Comparison of ENCODE assay signal across 9 mouse cellular contexts in genomic region chr14:122464763-122465741, GRCm38 (mm10). TPM values are rescaled to one million over a fixed set of nuclear protein-coding genes. Genes with fewer than 3 reads are reported as not detected.
DNase-seq lines count a peak whose midpoint lies in the region; ATAC-seq and TF ChIP-seq lines count a peak whose summit lies in the region.
"Had no signal": no experiment of that assay in that cellular context is flagged by ENCODE, and none has a peak within 500 bp of the region (broad histone marks: within the 10 kb centered on the region; RNA-seq: fewer than 3 reads in every experiment).

TSS of gene Zic5 (minus strand) at chr14:122465677.

- peaks cover 26% of the 10 kb centered on the region for H3K27me3 ChIP-seq in thymus, adult 2 months (ENCODE audit: control insufficient read depth, insufficient read depth, low read length)
- H3K27me3 ChIP-seq in forebrain, embryonic 15.5 days, result peaks cover 48% of the 10 kb centered on the region
- H3K27me3 ChIP-seq in liver, embryonic 11.5 days (replicated peaks; ENCODE audit: control insufficient read depth, insufficient read depth, low read length), result peaks cover 93% of the 10 kb centered on the region

- H3K4me3 ChIP-seq in gastrocnemius, adult 2 months, result peak within 1 kb of the TSS; percentile 74
- H3K4me3 ChIP-seq in thymus, adult 2 months (ENCODE audit: control insufficient read depth, insufficient read depth, low read length), result 0 out of 2 replicates have a peak within 1 kb of the TSS, but pooled peaks have one; percentile 25
- H3K4me3 ChIP-seq in forebrain, embryonic 15.5 days, result peak within 1 kb of the TSS; percentile 51
- H3K4me3 ChIP-seq in liver, embryonic 11.5 days (ENCODE audit: low read depth, low read length), result peak within 1 kb of the TSS; percentile 57

- H3K4me1 ChIP-seq in thymus, adult 2 months (replicated peaks; ENCODE audit: control insufficient read depth, insufficient read depth, low read length), result peaks cover 22% of the 10 kb centered on the region; the same call in 1 of the 2 replicates
- H3K4me1 ChIP-seq in forebrain, embryonic 15.5 days, result peaks cover 28% of the 10 kb centered on the region
- H3K4me1 ChIP-seq in liver, embryonic 11.5 days (replicated peaks; ENCODE audit: control insufficient read depth, insufficient read depth, low read length), result peaks cover 7% of the 10 kb centered on the region; the same call in 1 of the 2 replicates

- no peaks in the 10 kb centered on the region for H3K9me3 ChIP-seq in forebrain, embryonic 15.5 days
- no peaks in the 10 kb centered on the region for H3K9me3 ChIP-seq in liver, embryonic 11.5 days (ENCODE audit: control insufficient read depth, low read length)

- peak within 1 kb of the TSS; percentile 85 for H3K4me2 ChIP-seq in forebrain, embryonic 15.5 days (replicated peaks)
- peak within 1 kb of the TSS; percentile 84 for H3K4me2 ChIP-seq in liver, embryonic 11.5 days

- WGBS in thymus, adult 2 months, result 3% methylated on average over 53 of the region's 62 CpGs
- 1% methylated on average over 52 of the region's 62 CpGs for WGBS in forebrain, embryonic 15.5 days
- WGBS in liver, embryonic 11.5 days, result under 1% methylated on average over 57 of the region's 62 CpGs

- no peak for DNase-seq in gastrocnemius, adult 2 months
- DNase-seq in gastrocnemius, postnatal 36 days, result no peak
- no peak for DNase-seq in thymus, adult 2 months
- no peak for DNase-seq in thymus, postnatal 0 days (ENCODE audit: low spot score)
- DNase-seq in liver, embryonic 11.5 days (ENCODE audit: low spot score), result peak; percentile 55
- DNase-seq in right cerebral cortex, postnatal 4 days, result peak; percentile 61
- DNase-seq in thymus, postnatal 36 days, result no peak

- peak; percentile 85 for ATAC-seq in forebrain, embryonic 15.5 days (replicated peaks)
- peak; percentile 16; the same call in 1 of the 2 replicates for ATAC-seq in liver, embryonic 11.5 days (replicated peaks; ENCODE audit: low FRiP score)

- intact Hi-C loops in gastrocnemius, adult 2 months (cut with DNase I), result no loop called here
- intact Hi-C loops in gastrocnemius, postnatal 36 days (cut with DNase I), result loop anchor here (5.0 kb wide), 1 partner anchor 238 kb away; no protein-coding TSS in a partner anchor

- H3K9ac ChIP-seq in forebrain, embryonic 15.5 days (replicated peaks), result peak within 1 kb of the TSS; percentile 58
- no peak within 1 kb of the TSS for H3K9ac ChIP-seq in liver, embryonic 11.5 days (ENCODE audit: low read depth, low read length)

- TF ChIP-seq POLR2A in thymus, adult 2 months (IDR thresholded peaks at IDR 0.05; ENCODE audit: control insufficient read depth, extremely low read depth, insufficient read depth, low read length, poor library complexity), result no peak

- no peak within 1 kb of the TSS for H3K27ac ChIP-seq in gastrocnemius, adult 2 months
- H3K27ac ChIP-seq in thymus, adult 2 months (ENCODE audit: control insufficient read depth, insufficient read depth, low read length), result no peak within 1 kb of the TSS
- peak within 1 kb of the TSS; percentile 91 for H3K27ac ChIP-seq in forebrain, embryonic 15.5 days (replicated peaks)
- no peak within 1 kb of the TSS for H3K27ac ChIP-seq in liver, embryonic 11.5 days (ENCODE audit: low read depth, low read length)

- no peak for TF ChIP-seq CTCF in gastrocnemius, adult 2 months (IDR thresholded peaks at IDR 0.05)
- no peak for TF ChIP-seq CTCF in thymus, adult 2 months (IDR thresholded peaks at IDR 0.05; ENCODE audit: borderline replicate concordance, control insufficient read depth, extremely low read depth, insufficient read depth, low read length, poor library complexity)

- H3K36me3 ChIP-seq in thymus, adult 2 months (ENCODE audit: control insufficient read depth, insufficient read depth, low read length), result no peaks in the 10 kb centered on the region
- no peaks in the 10 kb centered on the region for H3K36me3 ChIP-seq in forebrain, embryonic 15.5 days
- no peaks in the 10 kb centered on the region for H3K36me3 ChIP-seq in liver, embryonic 11.5 days (ENCODE audit: control insufficient read depth, insufficient read depth, low read length)
- H3K36me3 ChIP-seq: G1E had no signal

RNA-seq across cellular contexts. Expression of gene Zic5, which starts in this region (rescaled TPM):
- total RNA-seq in gastrocnemius, adult 2 months (2021), result not detected
- not detected for total RNA-seq in gastrocnemius, postnatal 36 days (2021)
- not detected in 2 replicates for polyA plus RNA-seq in thymus, adult 2 months (2012; rRNA removed)
- not detected in 2 replicates for polyA plus RNA-seq in thymus, postnatal 0 days (2015; fragmentation: Nextera tagmentation; extraction: Ambion mirVana)
- 14.2 and 15.2 TPM in 2 replicates for polyA plus RNA-seq in forebrain, embryonic 15.5 days (2015; fragmentation: Nextera tagmentation; extraction: Ambion mirVana)
- 0.16 TPM in 1 of 2 replicates, not detected in the other for polyA plus RNA-seq in liver, embryonic 11.5 days (2014; fragmentation: Nextera tagmentation; extraction: Ambion mirVana)
- polyA plus RNA-seq: G1E had no signal

Comparison
In these comparisons a context has a peak if more than half of its experiments do, and no peak if none do; other contexts are left out.
1. RNA of gene Zic5 (polyA plus RNA-seq): 14.2 to 15.2 TPM in forebrain, embryonic 15.5 days; 0.16 TPM in liver, embryonic 11.5 days, not detected in thymus, adult 2 months and not detected in thymus, postnatal 0 days; every median in the first group is over 10 times any median in the second.
2. Peak in DNase-seq, ATAC-seq, H3K4me3 ChIP-seq and H3K4me2 ChIP-seq in liver, embryonic 11.5 days; RNA of the gene not detected or under 1 TPM.
3. Peak in every context shown above with its lines, with median percentiles within 50 percentile points of each other: H3K4me3 ChIP-seq.